Comparison of ENCODE assay signal across 20 mouse cellular contexts in genomic region chr17:78794390-78794789, GRCm38 (mm10). TPM values are rescaled to one million over a fixed set of nuclear protein-coding genes. Genes with fewer than 3 reads are reported as not detected.
A peak's percentile ranks its signal among the peaks of the same experiment; 100 is the strongest.
DNase-seq lines count a peak whose midpoint lies in the region; ATAC-seq and TF ChIP-seq lines count a peak whose summit lies in the region.
"Had no signal": no experiment of that assay in that cellular context is flagged by ENCODE, and none has a peak within 500 bp of the region (broad histone marks: within the 10 kb centered on the region; RNA-seq: fewer than 3 reads in every experiment).

No protein-coding gene starts in this region.

- H3K4me2 ChIP-seq in midbrain, embryonic 11.5 days, result no peak overlapping the region
- H3K4me2 ChIP-seq: embryonic facial prominence, embryonic 12.5 days; forebrain, embryonic 12.5 days; hindbrain, embryonic 14.5 days; intestine, embryonic 15.5 days had no signal

- no peaks in the 10 kb centered on the region for H3K9me3 ChIP-seq in heart, embryonic 10.5 days
- H3K9me3 ChIP-seq in MEL (replicated peaks; ENCODE audit: insufficient read depth, low read length), result no peaks in the 10 kb centered on the region
- H3K9me3 ChIP-seq in midbrain, embryonic 11.5 days (ENCODE audit: control insufficient read depth, low read length), result no peaks in the 10 kb centered on the region
- H3K9me3 ChIP-seq: embryonic facial prominence, embryonic 12.5 days; forebrain, embryonic 12.5 days; hindbrain, embryonic 10.5 days; intestine, embryonic 15.5 days had no signal

- TF ChIP-seq RAD21 in MEL (IDR thresholded peaks at IDR 0.05; ENCODE audit: low read depth, low read length), result no peak

- peak; percentile 91 for ATAC-seq in megakaryocyte progenitor cell, adult 5-6 weeks (replicated peaks; ENCODE audit: poor library complexity)
- ATAC-seq in midbrain, embryonic 11.5 days (ENCODE audit: low FRiP score), result no peak
- ATAC-seq: forebrain, embryonic 16.5 days; intestine, embryonic 15.5 days had no signal

- TF ChIP-seq EP300 in heart, adult 2 months (IDR thresholded peaks at IDR 0.05; ENCODE audit: insufficient read depth, low read depth, low read length), result no peak
- peak; percentile 64 to 69 for TF ChIP-seq EP300 in MEL (IDR thresholded peaks at IDR 0.05; ENCODE audit: low read depth in 1 of 2, low read length in 2 of 2)

- H3K36me3 ChIP-seq in heart, adult 2 months (ENCODE audit: control insufficient read depth, insufficient read depth, low read length), result peaks cover 23% of the 10 kb centered on the region
- H3K36me3 ChIP-seq in heart, embryonic 10.5 days, result peaks cover 42% of the 10 kb centered on the region
- H3K36me3 ChIP-seq in MEL (ENCODE audit: control insufficient read depth in 1 of 2, insufficient read depth in 2 of 2, low read length in 2 of 2), result peaks cover 2 to 6% of the 10 kb centered on the region in 2 experiments; a peak in 2 of 4 replicates
- H3K36me3 ChIP-seq in midbrain, embryonic 11.5 days (ENCODE audit: control insufficient read depth, insufficient read depth, low read length), result no peaks in the 10 kb centered on the region

- H3K27ac ChIP-seq in heart, adult 2 months, result peak overlapping the region; percentile 9; the same call in 1 of the 2 replicates
- H3K27ac ChIP-seq in heart, embryonic 10.5 days, result no peak overlapping the region
- H3K27ac ChIP-seq in MEL (ENCODE audit: control insufficient read depth, low read depth, low read length), result no peak overlapping the region; the same call in 1 of the 2 replicates
- no peak overlapping the region for H3K27ac ChIP-seq in midbrain, embryonic 11.5 days (ENCODE audit: low read depth, low read length)
- H3K27ac ChIP-seq: embryonic facial prominence, embryonic 12.5 days; forebrain, embryonic 12.5 days; gastrocnemius, adult 2 months; hindbrain, embryonic 10.5 days; hindbrain, embryonic 14.5 days; intestine, embryonic 15.5 days had no signal

- no peaks in the 10 kb centered on the region for H3K27me3 ChIP-seq in heart, adult 2 months (ENCODE audit: control insufficient read depth, insufficient read depth, low read length)
- no peaks in the 10 kb centered on the region for H3K27me3 ChIP-seq in heart, embryonic 10.5 days (ENCODE audit: insufficient read depth, poor library complexity, severe bottlenecking)
- H3K27me3 ChIP-seq in MEL (ENCODE audit: control insufficient read depth in 1 of 2, insufficient read depth in 2 of 2, low read length in 2 of 2), result no peaks in the 10 kb centered on the region
- no peaks in the 10 kb centered on the region for H3K27me3 ChIP-seq in midbrain, embryonic 11.5 days (ENCODE audit: control insufficient read depth, insufficient read depth, low read length)
- H3K27me3 ChIP-seq: CH12.LX; embryonic facial prominence, embryonic 12.5 days; forebrain, embryonic 12.5 days; intestine, embryonic 15.5 days had no signal

- H3K4me3 ChIP-seq in heart, adult 2 months, result no peak overlapping the region
- no peak overlapping the region for H3K4me3 ChIP-seq in heart, embryonic 10.5 days
- H3K4me3 ChIP-seq in MEL (ENCODE audit: control insufficient read depth in 1 of 2, insufficient read depth in 1 of 2, low read depth in 2 of 2, low read length in 2 of 2), result no peak overlapping the region
- H3K4me3 ChIP-seq in midbrain, embryonic 11.5 days (ENCODE audit: low read depth, low read length), result no peak overlapping the region
- H3K4me3 ChIP-seq: embryonic facial prominence, embryonic 12.5 days; forebrain, embryonic 12.5 days; gastrocnemius, adult 2 months; hindbrain, embryonic 10.5 days; intestine, embryonic 15.5 days had no signal

- no peak for TF ChIP-seq POLR2A in heart, adult 2 months (IDR thresholded peaks at IDR 0.05; ENCODE audit: insufficient read depth, low read depth, low read length)
- no peak for TF ChIP-seq POLR2A in MEL (IDR thresholded peaks at IDR 0.05; ENCODE audit: control insufficient read depth in 1 of 2, insufficient read depth in 1 of 2, low read depth in 1 of 2, low read length in 2 of 2, poor library complexity in 1 of 2)

- peaks cover 6% of the 10 kb centered on the region for H3K4me1 ChIP-seq in heart, adult 2 months (ENCODE audit: control insufficient read depth, insufficient read depth, low read length)
- H3K4me1 ChIP-seq in heart, embryonic 10.5 days, result peaks cover 19% of the 10 kb centered on the region
- peaks cover 3 to 4% of the 10 kb centered on the region in 2 experiments; a peak in 2 of 4 replicates for H3K4me1 ChIP-seq in MEL (ENCODE audit: control insufficient read depth in 1 of 2, insufficient read depth in 2 of 2, low read length in 2 of 2)
- H3K4me1 ChIP-seq in midbrain, embryonic 11.5 days (ENCODE audit: control insufficient read depth, insufficient read depth, low read length), result no peaks in the 10 kb centered on the region
- H3K4me1 ChIP-seq: embryonic facial prominence, embryonic 12.5 days; forebrain, embryonic 12.5 days; hindbrain, embryonic 10.5 days; intestine, embryonic 15.5 days had no signal

- 55% methylated on average over 5 of the region's 5 CpGs for WGBS in heart, adult 2 months
- WGBS in heart, embryonic 10.5 days, result 79% methylated on average over 5 of the region's 5 CpGs
- WGBS in midbrain, embryonic 11.5 days, result 88% methylated on average over 5 of the region's 5 CpGs

- no peak for TF ChIP-seq CTCF in heart, adult 2 months (IDR thresholded peaks at IDR 0.05)
- TF ChIP-seq CTCF in MEL (IDR thresholded peaks at IDR 0.05 in 2 of 3, conservative IDR thresholded peaks at IDR 0.05 in 1 of 3; ENCODE audit: control insufficient read depth in 1 of 3, insufficient read depth in 1 of 3, low read depth in 2 of 3, low read length in 3 of 3, poor library complexity in 1 of 3, severe bottlenecking in 1 of 3), result no peak

- H3K79me2 ChIP-seq in heart, adult 2 months (replicated peaks; ENCODE audit: control insufficient read depth, insufficient read depth, low read length), result no peaks in the 10 kb centered on the region; the same call in 1 of the 2 replicates
- H3K79me2 ChIP-seq in MEL (ENCODE audit: control insufficient read depth, insufficient read depth, low read length, poor library complexity), result no peaks in the 10 kb centered on the region

- intact Hi-C loops in heart, adult 2 months (cut with DNase I), result no loop called here

- no peak for DNase-seq in heart, adult 2 months
- no peak for DNase-seq in heart, embryonic 10.5 days (ENCODE audit: low spot score)
- DNase-seq in MEL (ENCODE audit: low read depth, low spot score), result peak; percentile 44
- DNase-seq in fibroblast of lung, adult 2 months (ENCODE audit: low read depth), result peak; percentile 0
- no peak for DNase-seq in midbrain, embryonic 11.5 days (ENCODE audit: low spot score, missing footprints)
- no peak for DNase-seq in adrenal gland, postnatal 10 days
- DNase-seq in cerebellum, adult 8-10 months, result no peak
- DNase-seq: adrenal gland, postnatal 14 days; cerebellum, adult 18-20 months; cerebellum, postnatal 14 days; gastrocnemius, adult 2 months; gastrocnemius, postnatal 25 days had no signal

- H3K9ac ChIP-seq in heart, adult 2 months (ENCODE audit: low read depth, low read length), result no peak overlapping the region
- H3K9ac ChIP-seq in MEL (ENCODE audit: control insufficient read depth, low read depth, low read length, poor library complexity, severe bottlenecking), result no peak overlapping the region
- H3K9ac ChIP-seq in midbrain, embryonic 11.5 days (ENCODE audit: low read length), result no peak overlapping the region
- H3K9ac ChIP-seq: embryonic facial prominence, embryonic 12.5 days; forebrain, embryonic 12.5 days; hindbrain, embryonic 14.5 days; intestine, embryonic 15.5 days had no signal

TF ChIP-seq in MEL, 35 proteins besides CTCF, POLR2A, EP300 and RAD21 (continues in another document):
- no peak for TF ChIP-seq MYC (IDR thresholded peaks at IDR 0.05; ENCODE audit: low read depth, low read length)
- no peak for TF ChIP-seq CHD1 (IDR thresholded peaks at IDR 0.05; ENCODE audit: low read depth, low read length)
- peak; percentile 46 for TF ChIP-seq GATA1 (IDR thresholded peaks at IDR 0.05; ENCODE audit: low read depth, low read length)
- TF ChIP-seq TCF12 (IDR thresholded peaks at IDR 0.05; ENCODE audit: low read depth, low read length), result peak; percentile 30; the same call in 1 of the 2 replicates
- TF ChIP-seq ZMIZ1 (IDR thresholded peaks at IDR 0.05; ENCODE audit: low read depth, low read length), result no peak

RNA-seq across cellular contexts. Expression of gene Heatr5b, which starts 40.8 kb away (rescaled TPM):
- total RNA-seq in heart, adult 2 months (2021), result 10 to 100 TPM; 38.8 to 45.7 TPM
- polyA plus RNA-seq in heart, adult 2 months (2012; rRNA removed), result 27.7 and 57.3 TPM in 2 replicates
- 16.2 and 20.1 TPM in 2 replicates for polyA plus RNA-seq in heart, embryonic 10.5 days (2016; fragmentation: Nextera tagmentation; extraction: Ambion mirVana)
- 9.8 and 10.4 TPM in 2 replicates for total RNA-seq in MEL (2012; rRNA removed)
- polyA plus RNA-seq in MEL (2012; ENCODE audit: insufficient read depth in 1 of 2, insufficient read length in 2 of 2, low read depth in 1 of 2, low replicate concordance in 2 of 2, missing spikeins in 1 of 2), result 10 to 100 TPM in 1 of 2 experiments, not detected in 1; 19.9 TPM
- total RNA-seq in megakaryocyte progenitor cell, adult 5-6 weeks (2015), result 20.9 and 26.2 TPM in 2 replicates
- total RNA-seq in megakaryocyte progenitor cell, adult 5-6 weeks (2017), result 16.6 and 19.3 TPM in 2 replicates
- polyA plus RNA-seq in midbrain, embryonic 11.5 days (2014; fragmentation: Nextera tagmentation; extraction: Ambion mirVana), result 15.5 and 17.9 TPM in 2 replicates
- 10 to 100 TPM; 24.0 to 29.2 TPM for total RNA-seq in adrenal gland, postnatal 10 days (2021)

RNA-seq across cellular contexts. Expression of gene Gpatch11, which starts 41.0 kb away (rescaled TPM):
- total RNA-seq in heart, adult 2 months (2021), result 10 to 100 TPM; 26.4 to 26.9 TPM
- 11.6 and 20.1 TPM in 2 replicates for polyA plus RNA-seq in heart, adult 2 months (2012; rRNA removed)
- polyA plus RNA-seq in heart, embryonic 10.5 days (2016; fragmentation: Nextera tagmentation; extraction: Ambion mirVana), result 32.8 and 33.3 TPM in 2 replicates
- total RNA-seq in MEL (2012; rRNA removed), result 9.5 and 10.3 TPM in 2 replicates
- 10 to 100 TPM in 1 of 2 experiments, not detected in 1; 12.4 TPM for polyA plus RNA-seq in MEL (2012; ENCODE audit: insufficient read depth in 1 of 2, insufficient read length in 2 of 2, low read depth in 1 of 2, low replicate concordance in 2 of 2, missing spikeins in 1 of 2)
- 16.2 and 30.3 TPM in 2 replicates for total RNA-seq in megakaryocyte progenitor cell, adult 5-6 weeks (2015)
- total RNA-seq in megakaryocyte progenitor cell, adult 5-6 weeks (2017), result 27.9 and 31.7 TPM in 2 replicates
- 40.8 and 45.4 TPM in 2 replicates for polyA plus RNA-seq in midbrain, embryonic 11.5 days (2014; fragmentation: Nextera tagmentation; extraction: Ambion mirVana)
- 10 to 100 TPM; 21.6 to 24.9 TPM for total RNA-seq in adrenal gland, postnatal 10 days (2021)

RNA-seq across cellular contexts. Expression of gene Strn, which starts 57.4 kb away (rescaled TPM):
- 10 to 100 TPM; 20.3 to 24.2 TPM for total RNA-seq in heart, adult 2 months (2021)
- 6.1 and 11.8 TPM in 2 replicates for polyA plus RNA-seq in heart, adult 2 months (2012; rRNA removed)
- 8.5 and 12.6 TPM in 2 replicates for polyA plus RNA-seq in heart, embryonic 10.5 days (2016; fragmentation: Nextera tagmentation; extraction: Ambion mirVana)
- 10.2 and 13.4 TPM in 2 replicates for total RNA-seq in MEL (2012; rRNA removed)
- 10 to 100 TPM in 1 of 2 experiments, not detected in 1; 13.9 TPM for polyA plus RNA-seq in MEL (2012; ENCODE audit: insufficient read depth in 1 of 2, insufficient read length in 2 of 2, low read depth in 1 of 2, low replicate concordance in 2 of 2, missing spikeins in 1 of 2)
- 21.0 and 21.9 TPM in 2 replicates for total RNA-seq in megakaryocyte progenitor cell, adult 5-6 weeks (2015)
- 35.2 and 42.5 TPM in 2 replicates for total RNA-seq in megakaryocyte progenitor cell, adult 5-6 weeks (2017)
- polyA plus RNA-seq in midbrain, embryonic 11.5 days (2014; fragmentation: Nextera tagmentation; extraction: Ambion mirVana), result 6.7 and 7.9 TPM in 2 replicates
- 10 to 100 TPM; 20.5 to 25.2 TPM for total RNA-seq in adrenal gland, postnatal 10 days (2021)

Comparison
In these comparisons a context has a peak if more than half of its experiments do, and no peak if none do; other contexts are left out.
1. DNase-seq: peak in MEL (single experiment) and fibroblast of lung, adult 2 months (single experiment); none in heart, adult 2 months (0 of 2), heart, embryonic 10.5 days (single experiment), midbrain, embryonic 11.5 days (single experiment), adrenal gland, postnatal 10 days (single experiment) and cerebellum, adult 8-10 months (single experiment).